Mouse (Mus musculus): Measurements from ENCODE around the gene Rhox4c.
"Not testable (repeated sequence)": the region's sequence is repeated elsewhere in the genome, so short reads cannot be mapped to it uniquely, and the experiment has no call there.

Gene Rhox4c

GRCm38 (mm10) chrX:37480037-37480436 is at the start of gene Rhox4c:
Rhox4c (plus strand) TSS chrX:37480337.
- in situ Hi-C loops (cut with MboI, MseI), result not testable (repeated sequence)

- in situ Hi-C loops (cut with MboI, MseI), result loop anchor here (25.0 kb wide), 1 partner anchor 380 kb away; the partner anchor contains the start of gene Rhox5
Measured at GRCm38 (mm10) chrX:37432194-37432593, 47.9 kb upstream of the Rhox4c start, which contains the start of gene Rhox4b. Rhox4b (plus strand) TSS chrX:37432494.

- in situ Hi-C loops (cut with MboI, MseI), result loop anchor here (5.0 kb wide), 1 partner anchor 119 kb away; the partner anchor contains the start of gene Rhox2f
Measured at GRCm38 (mm10) chrX:37453380-37453779, 26.8 kb upstream of the Rhox4c start, which contains the start of gene Rhox2c. Rhox2c (plus strand) TSS chrX:37453680.

GRCm38 (mm10) chrX:37458285-37458684 is 21.9 kb upstream of the Rhox4c start, which contains the start of gene Rhox3c:
Rhox3c (plus strand) TSS chrX:37458585.
- in situ Hi-C loops (cut with MboI, MseI), result not testable (repeated sequence)

GRCm38 (mm10) chrX:37514059-37514458 is 33.9 kb downstream of the Rhox4c start, which contains the start of gene Rhox4d:
Rhox4d (plus strand) TSS chrX:37514359.
- in situ Hi-C loops (cut with MboI, MseI), result loop anchor here (25.0 kb wide), 1 partner anchor 127 kb away; the partner anchor contains the start of genes Rhox3a2 and Rhox4a2

GRCm38 (mm10) chrX:37530152-37530551 is 50.0 kb downstream of the Rhox4c start, which contains the start of gene Rhox2e:
Rhox2e (plus strand) TSS chrX:37530452.
- in situ Hi-C loops (cut with MboI, MseI), result not testable (repeated sequence)

Measured in T-helper 1 cell (primary cell).